Mouse (Mus musculus): ENCODE data around the gene Entpd2. TPM values are rescaled to one million over a fixed set of nuclear protein-coding genes. Genes with fewer than 3 reads are reported as not detected.
"Not testable (repeated sequence)": the region's sequence is repeated elsewhere in the genome, so short reads cannot be mapped to it uniquely, and the experiment has no call there.

Gene Entpd2
- polyA plus RNA-seq, 1 experiment from 2014 or later = 0.55 TPM

DNA sequence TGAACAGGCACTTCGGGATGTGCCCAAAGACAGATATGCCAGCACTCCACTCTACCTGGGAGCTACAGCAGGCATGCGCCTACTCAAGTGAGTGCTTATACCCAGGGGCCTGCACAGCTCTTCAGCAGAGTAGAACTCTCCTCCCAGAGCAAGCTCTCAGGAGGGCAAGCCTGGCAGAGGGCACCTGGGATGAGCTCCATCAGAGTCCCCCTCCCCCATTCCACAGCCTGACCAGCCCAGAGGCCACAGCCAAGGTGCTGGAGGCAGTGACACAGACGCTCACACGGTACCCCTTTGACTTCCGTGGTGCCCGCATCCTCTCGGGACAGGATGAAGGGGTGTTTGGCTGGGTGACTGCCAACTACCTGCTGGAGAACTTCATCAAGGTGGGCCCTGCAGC is 2.4 kb downstream of the Entpd2 start:
- 90% methylated on average over 7 of the region's 7 CpGs for WGBS
- H3K9me3 ChIP-seq = no peaks in the 10 kb centered on the region
- H3K9ac ChIP-seq = no peak overlapping the region
- H3K27ac ChIP-seq = no peak overlapping the region
- ATAC-seq (ENCODE audit: low FRiP score, low read depth) = no peak
- no peak overlapping the region for H3K4me2 ChIP-seq (replicated peaks)
- no peak overlapping the region for H3K4me3 ChIP-seq
- H3K36me3 ChIP-seq = no peaks in the 10 kb centered on the region
- H3K27me3 ChIP-seq = peaks cover 100% of the 10 kb centered on the region
- H3K4me1 ChIP-seq = peaks cover 16% of the 10 kb centered on the region

DNA sequence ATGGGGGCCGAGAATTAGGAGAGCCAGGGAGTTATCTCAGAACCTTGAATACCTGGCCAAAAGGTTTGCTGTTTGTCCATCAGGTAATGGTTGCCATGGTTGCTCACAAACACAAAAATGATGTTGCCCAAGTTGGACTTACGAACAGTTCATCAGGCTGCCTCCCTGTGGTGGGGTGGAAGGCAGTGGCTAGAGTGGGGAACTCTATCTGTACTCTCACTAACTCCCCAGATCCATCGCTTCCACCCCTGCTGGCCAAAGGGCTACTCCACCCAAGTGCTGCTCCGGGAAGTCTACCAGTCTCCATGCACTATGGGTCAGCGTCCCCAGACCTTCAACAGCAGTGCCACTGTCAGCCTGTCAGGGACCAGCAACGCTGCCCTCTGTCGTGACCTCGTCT is 3.4 kb downstream of the Entpd2 start, which contains the start of gene Npdc1:
TSS of gene Npdc1 (plus strand) at position 301 of the 400 bp plus-strand sequence.
- Histone ChIP-seq H3K4me1 (peaks cover 19% of the 10 kb centered on the region), H3K4me2 (replicated peaks) (no peak within 1 kb of the TSS), H3K36me3 (no peaks in the 10 kb centered on the region), H3K4me3 (no peak within 1 kb of the TSS), H3K27ac (no peak within 1 kb of the TSS), H3K27me3 (peaks cover 100% of the 10 kb centered on the region), H3K9ac (no peak within 1 kb of the TSS), H3K9me3 (no peaks in the 10 kb centered on the region)
- ATAC-seq (ENCODE audit: low FRiP score, low read depth) = no peak
- whole genome bisulfite sequencing = 69% methylated on average over 8 of the region's 8 CpGs

DNA sequence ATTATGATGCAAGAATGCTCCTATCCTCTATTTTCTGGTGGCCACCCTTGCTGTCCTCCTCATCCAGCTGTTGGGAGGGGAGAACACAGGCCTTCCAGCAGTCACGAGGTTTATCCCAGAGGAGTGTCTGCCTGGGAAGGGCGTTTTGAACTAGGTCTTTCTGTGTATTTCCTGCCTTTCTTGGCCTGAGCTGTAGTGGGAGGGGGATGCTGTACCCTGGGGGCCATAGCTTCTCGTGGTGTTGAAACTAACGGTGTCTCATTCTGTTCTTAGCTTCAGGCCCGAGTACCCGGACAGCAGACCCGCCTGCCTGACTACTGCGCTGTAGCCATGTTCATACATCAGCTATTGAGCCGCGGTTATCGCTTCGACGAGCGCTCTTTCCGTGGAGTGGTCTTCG is 4.6 kb downstream of the Entpd2 start:
- ATAC-seq (ENCODE audit: low FRiP score, low read depth) = no peak
- no peak overlapping the region; the same call in 1 of the 2 replicates for H3K4me3 ChIP-seq
- no peak overlapping the region for H3K9ac ChIP-seq
- WGBS = 27% methylated on average over 16 of the region's 16 CpGs
- no peak overlapping the region for H3K27ac ChIP-seq
- H3K4me1 ChIP-seq = peaks cover 15% of the 10 kb centered on the region
- H3K9me3 ChIP-seq = no peaks in the 10 kb centered on the region
- peaks cover 100% of the 10 kb centered on the region for H3K27me3 ChIP-seq
- H3K36me3 ChIP-seq = no peaks in the 10 kb centered on the region
- H3K4me2 ChIP-seq (replicated peaks) = peak overlapping the region; percentile 23; the same call in 1 of the 2 replicates

DNA sequence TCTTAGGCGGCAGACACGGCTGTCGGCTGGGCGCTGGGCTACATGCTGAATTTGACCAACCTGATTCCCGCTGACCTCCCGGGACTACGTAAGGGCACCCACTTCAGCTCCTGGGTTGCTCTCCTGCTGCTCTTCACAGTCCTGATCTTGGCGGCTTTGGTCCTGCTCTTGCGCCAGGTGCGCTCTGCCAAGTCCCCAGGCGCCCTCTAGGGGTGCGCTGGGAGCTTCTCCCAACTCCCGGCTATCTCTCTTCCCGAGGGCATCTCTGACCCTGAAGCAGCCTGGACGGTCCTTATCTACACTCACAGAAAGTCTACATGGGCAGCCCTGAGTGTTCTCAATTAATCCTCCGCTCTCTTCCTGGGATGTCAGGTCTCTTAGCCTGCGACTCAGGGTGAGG is 5.1 kb downstream of the Entpd2 start:
- peak overlapping the region; percentile 23; the same call in 1 of the 2 replicates for H3K4me2 ChIP-seq (replicated peaks)
- WGBS = 4% methylated on average over 17 of the region's 17 CpGs

DNA sequence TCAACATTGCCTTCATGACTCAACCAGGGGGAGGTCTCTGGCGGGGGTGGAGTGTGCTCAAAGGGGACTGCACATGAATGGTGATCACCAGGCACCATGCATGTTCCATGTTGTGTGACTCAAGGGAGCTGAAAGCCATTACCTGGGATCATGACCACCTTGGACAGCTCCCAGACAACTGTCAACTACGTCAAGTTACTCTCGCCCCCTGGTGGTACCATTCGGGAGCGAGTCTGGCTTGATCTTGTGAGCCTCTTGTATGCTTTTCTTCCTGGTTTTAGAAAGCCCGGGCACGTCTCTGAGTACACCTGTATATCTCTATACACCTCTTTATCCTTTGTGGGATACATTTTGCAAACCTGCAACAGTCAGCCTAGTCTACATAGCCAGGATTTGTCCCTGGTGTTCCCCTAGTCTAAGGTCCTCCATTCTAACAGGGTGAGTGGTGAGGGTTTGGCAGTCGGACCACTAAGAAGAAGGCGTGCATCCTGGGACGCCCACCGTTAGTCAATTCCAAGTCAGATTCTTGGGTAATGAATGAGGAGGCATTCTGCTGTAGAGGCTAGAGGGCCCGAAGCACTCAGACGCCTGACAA is 6.8 kb downstream of the Entpd2 start:
- H3K4me1 ChIP-seq = peaks cover 7% of the 10 kb centered on the region; the same call in 1 of the 2 replicates
- no peaks in the 10 kb centered on the region for H3K36me3 ChIP-seq
- 2% methylated on average over 13 of the region's 13 CpGs for WGBS
- H3K27me3 ChIP-seq = peaks cover 100% of the 10 kb centered on the region
- no peaks in the 10 kb centered on the region for H3K9me3 ChIP-seq
- peak overlapping the region; percentile 73 for H3K4me2 ChIP-seq (replicated peaks)
- no peak overlapping the region for H3K27ac ChIP-seq
- peak overlapping the region; percentile 68; the same call in 1 of the 2 replicates for H3K9ac ChIP-seq
- ATAC-seq (ENCODE audit: low FRiP score, low read depth) = no peak
- H3K4me3 ChIP-seq = peak overlapping the region; percentile 58

More for the DNA sequence above, 5.1 kb downstream of the Entpd2 start:
- Histone ChIP-seq H3K27me3 (peaks cover 100% of the 10 kb centered on the region), H3K4me3 (no peak overlapping the region; the same call in 1 of the 2 replicates), H3K4me1 (peaks cover 12% of the 10 kb centered on the region), H3K9me3 (no peaks in the 10 kb centered on the region), H3K36me3 (no peaks in the 10 kb centered on the region), H3K9ac (no peak overlapping the region), H3K27ac (no peak overlapping the region)
- no peak for ATAC-seq (ENCODE audit: low FRiP score, low read depth)

DNA sequence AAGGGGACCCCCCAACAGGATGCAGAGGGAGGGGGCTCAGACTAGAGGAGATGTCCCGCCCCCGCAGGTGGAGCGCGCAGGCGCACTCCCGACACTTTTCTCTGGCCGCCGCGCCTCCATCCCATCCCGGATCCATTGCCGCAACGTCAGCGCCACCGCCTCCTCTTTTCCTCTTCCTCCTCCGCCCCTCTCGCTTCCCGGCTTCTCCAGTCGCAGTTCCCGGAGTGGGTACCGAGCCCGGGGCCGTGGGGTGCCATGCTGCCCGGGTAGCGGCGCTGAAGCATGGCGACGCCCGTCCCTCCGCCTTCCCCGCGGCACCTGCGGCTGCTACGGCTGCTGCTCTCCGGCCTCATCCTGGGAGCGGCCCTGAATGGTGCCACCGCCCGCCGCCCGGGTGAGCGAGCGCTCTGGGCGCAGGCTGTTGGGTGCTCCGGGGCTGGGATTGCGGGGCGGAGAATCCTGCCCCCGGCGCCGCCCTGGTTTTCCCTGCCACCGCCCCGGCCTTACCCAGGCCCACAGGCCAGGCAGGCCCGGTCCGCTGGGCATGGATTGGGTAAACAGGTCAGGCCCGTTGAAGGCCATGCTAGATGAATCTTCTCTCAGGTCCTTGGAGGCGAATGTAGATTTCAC is 7.4 kb downstream of the Entpd2 start:
- peak overlapping the region; percentile 68 for H3K9ac ChIP-seq
- peaks cover 7% of the 10 kb centered on the region; the same call in 1 of the 2 replicates for H3K4me1 ChIP-seq
- no peak overlapping the region for H3K27ac ChIP-seq
- H3K4me2 ChIP-seq (replicated peaks) = peak overlapping the region; percentile 73
- H3K27me3 ChIP-seq = peaks cover 100% of the 10 kb centered on the region
- peak overlapping the region; percentile 58 for H3K4me3 ChIP-seq
- H3K36me3 ChIP-seq = no peaks in the 10 kb centered on the region
- H3K9me3 ChIP-seq = no peaks in the 10 kb centered on the region
- ATAC-seq (ENCODE audit: low FRiP score, low read depth) = peak; percentile 33; the same call in 1 of the 2 replicates
- WGBS = 1% methylated on average over 54 of the region's 54 CpGs

DNA sequence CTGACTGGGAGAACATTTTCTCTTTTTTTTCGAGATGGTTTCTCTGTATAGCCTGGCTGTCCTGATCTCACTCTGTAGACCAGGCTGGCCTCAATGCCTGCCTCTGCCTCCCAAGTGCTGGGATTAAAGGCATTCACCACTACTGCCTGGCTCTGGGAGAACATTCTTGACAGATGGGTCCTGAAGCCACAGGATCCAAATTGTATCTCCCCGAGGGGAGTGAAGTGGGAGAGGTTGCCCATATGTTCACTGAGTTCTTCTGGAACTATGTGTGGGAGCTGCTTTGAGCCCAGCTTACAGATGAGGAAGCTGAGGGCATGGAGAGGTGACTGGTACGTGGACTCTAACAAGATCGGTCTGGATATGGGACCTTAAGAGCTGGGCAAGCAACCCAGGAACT is 8.3 kb downstream of the Entpd2 start:
- Histone ChIP-seq H3K4me2 (replicated peaks) (peak overlapping the region; percentile 73), H3K9me3 (no peaks in the 10 kb centered on the region), H3K36me3 (no peaks in the 10 kb centered on the region), H3K27me3 (peaks cover 97% of the 10 kb centered on the region), H3K27ac (no peak overlapping the region), H3K4me3 (peak overlapping the region; percentile 58), H3K9ac (no peak overlapping the region), H3K4me1 (peaks cover 7% of the 10 kb centered on the region; the same call in 1 of the 2 replicates)
- ATAC-seq (ENCODE audit: low FRiP score, low read depth) = no peak
- WGBS = 76% methylated on average over 4 of the region's 4 CpGs

DNA sequence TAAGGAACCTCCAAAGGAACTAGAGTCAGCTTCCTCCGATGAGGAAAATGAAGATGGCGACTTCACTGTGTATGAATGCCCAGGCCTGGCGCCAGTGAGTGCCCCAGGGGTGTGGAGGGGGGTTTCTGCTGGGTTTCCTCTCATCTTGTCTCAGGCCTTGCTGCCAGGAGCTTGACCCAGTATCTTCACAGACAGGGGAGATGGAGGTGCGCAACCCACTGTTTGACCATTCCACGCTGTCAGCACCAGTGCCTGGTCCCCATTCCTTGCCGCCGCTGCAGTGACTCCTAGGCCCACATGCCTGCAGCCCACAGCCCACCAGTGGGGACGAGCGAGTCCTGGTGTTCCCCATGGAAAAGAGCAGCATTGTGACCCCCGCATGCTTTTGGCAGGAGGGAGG is 13.2 kb downstream of the Entpd2 start:
- H3K4me3 ChIP-seq = no peak overlapping the region
- H3K27ac ChIP-seq = no peak overlapping the region
- no peaks in the 10 kb centered on the region for H3K4me1 ChIP-seq
- peaks cover 53% of the 10 kb centered on the region for H3K27me3 ChIP-seq
- 81% methylated on average over 10 of the region's 10 CpGs for WGBS
- no peak overlapping the region for H3K4me2 ChIP-seq (replicated peaks)
- no peaks in the 10 kb centered on the region for H3K9me3 ChIP-seq
- no peak overlapping the region for H3K9ac ChIP-seq
- no peak for ATAC-seq (ENCODE audit: low FRiP score, low read depth)
- H3K36me3 ChIP-seq = no peaks in the 10 kb centered on the region

DNA sequence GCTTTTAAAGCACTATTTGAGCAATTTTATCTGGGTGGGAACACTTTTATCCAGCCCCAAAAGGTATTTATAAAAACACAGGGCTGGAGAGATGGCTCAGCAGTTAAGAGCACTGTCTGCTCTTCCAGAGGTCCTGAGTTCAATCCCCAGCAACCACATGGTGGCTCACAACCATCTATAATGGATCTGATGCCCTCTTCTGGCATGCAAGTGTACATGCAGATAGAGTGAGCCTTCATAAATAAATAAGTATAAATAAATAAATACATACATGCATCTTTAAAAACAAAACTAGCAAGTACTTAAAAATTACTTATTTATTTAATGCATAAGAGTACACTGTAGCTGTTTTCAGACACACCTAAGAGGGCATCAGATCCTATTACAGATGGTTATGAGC is 17.8 kb downstream of the Entpd2 start:
- H3K36me3 ChIP-seq; H3K27ac ChIP-seq; H3K4me3 ChIP-seq; ATAC-seq (ENCODE audit: low FRiP score, low read depth); H3K9ac ChIP-seq; H3K9me3 ChIP-seq; H3K4me2 ChIP-seq (replicated peaks); H3K4me1 ChIP-seq: not testable (repeated sequence)
- peaks cover 13% of the 10 kb centered on the region for H3K27me3 ChIP-seq

DNA sequence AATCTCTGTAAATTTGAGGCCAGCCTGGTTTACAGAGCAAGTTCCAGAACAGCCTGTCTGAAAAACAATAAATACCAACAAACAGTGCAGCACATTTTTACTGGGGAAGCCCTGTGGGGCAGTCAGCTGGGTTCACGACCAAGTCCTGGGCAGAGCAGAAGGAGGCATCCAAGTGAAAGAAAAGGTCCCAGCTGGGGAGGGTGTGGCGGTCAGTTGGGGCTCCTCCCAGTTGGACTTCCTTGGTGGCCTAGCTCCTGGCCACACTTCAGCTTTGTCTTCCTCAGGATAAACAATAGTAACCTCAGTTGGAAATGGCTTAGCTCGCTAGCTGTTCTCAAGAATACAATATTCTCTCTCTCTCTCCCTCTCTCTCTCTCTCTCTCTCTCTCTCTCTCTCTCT is 21.8 kb downstream of the Entpd2 start:
- peaks cover 8% of the 10 kb centered on the region; the same call in 1 of the 2 replicates for H3K27me3 ChIP-seq
- H3K4me3 ChIP-seq = no peak overlapping the region
- H3K9me3 ChIP-seq = no peaks in the 10 kb centered on the region
- no peak overlapping the region for H3K27ac ChIP-seq
- WGBS = 31% methylated on average over 3 of the region's 3 CpGs
- H3K4me2 ChIP-seq (replicated peaks) = no peak overlapping the region
- no peaks in the 10 kb centered on the region for H3K36me3 ChIP-seq
- no peaks in the 10 kb centered on the region for H3K4me1 ChIP-seq
- no peak overlapping the region for H3K9ac ChIP-seq
- no peak for ATAC-seq (ENCODE audit: low FRiP score, low read depth)

DNA sequence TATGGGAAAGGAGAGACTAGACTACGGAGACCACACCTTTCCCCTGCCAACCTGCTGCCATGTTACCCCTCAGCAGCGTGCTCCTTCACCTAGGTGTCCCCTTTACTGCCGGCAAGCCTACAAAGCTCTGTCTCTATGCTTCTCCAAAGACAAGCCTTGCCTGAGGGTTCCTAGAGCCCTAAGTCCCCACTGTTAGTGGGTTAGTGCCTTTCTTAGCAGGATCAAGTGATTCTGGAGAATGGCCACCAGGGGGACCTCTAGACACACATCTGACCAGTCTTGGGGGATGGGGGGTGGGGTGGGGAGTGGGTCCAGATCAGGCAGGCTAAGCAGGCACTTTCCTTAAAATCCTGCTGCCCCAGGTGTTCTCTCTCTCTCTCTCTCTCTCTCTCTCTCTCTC is 26.2 kb downstream of the Entpd2 start:
- Histone ChIP-seq H3K9ac (no peak overlapping the region), H3K4me2 (replicated peaks) (no peak overlapping the region), H3K4me3 (no peak overlapping the region), H3K27me3 (peaks cover 51% of the 10 kb centered on the region), H3K9me3 (no peaks in the 10 kb centered on the region), H3K27ac (no peak overlapping the region), H3K36me3 (no peaks in the 10 kb centered on the region), H3K4me1 (no peaks in the 10 kb centered on the region)
- no peak for ATAC-seq (ENCODE audit: low FRiP score, low read depth)
- WGBS = 14% methylated on average over 3 of the region's 3 CpGs

DNA sequence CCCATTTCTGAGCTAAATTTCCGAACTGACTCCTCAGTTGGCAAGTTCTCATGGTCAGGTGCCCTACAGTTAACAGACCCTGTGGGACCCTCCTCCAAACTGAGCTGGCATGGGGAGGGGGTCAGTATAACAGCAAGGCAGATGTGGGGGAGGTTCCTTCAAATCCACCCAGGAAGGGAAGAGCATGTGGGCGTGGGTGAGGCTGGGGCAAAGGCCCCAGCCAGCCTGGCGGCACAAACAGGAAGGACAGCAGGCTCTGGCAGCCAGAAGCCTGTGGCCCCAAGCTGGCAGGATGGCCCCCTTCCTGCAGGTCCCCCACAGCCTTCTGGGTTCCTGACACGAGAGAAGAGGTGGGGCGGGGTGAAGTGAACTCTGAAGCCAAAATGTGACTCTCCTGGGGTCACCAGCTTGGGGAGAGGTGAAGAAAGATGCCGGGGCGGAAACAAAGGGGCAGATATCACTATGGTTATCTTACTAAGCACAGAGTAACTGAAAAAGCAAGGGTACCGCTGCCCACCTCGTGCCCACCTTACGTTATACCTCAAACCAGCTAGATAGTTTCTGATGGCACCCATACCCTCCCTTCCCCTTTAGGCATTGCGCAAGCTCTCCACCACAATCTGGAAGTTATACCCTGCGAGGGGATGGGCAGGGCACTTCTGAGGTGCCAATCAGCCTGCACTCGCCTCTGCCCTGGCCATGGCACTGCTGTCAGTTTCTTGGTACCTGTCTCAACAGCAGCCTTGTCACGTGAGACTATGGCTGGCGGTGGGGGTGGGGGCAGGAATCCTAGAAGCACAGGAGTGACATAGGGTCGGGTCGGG is 27.1 kb downstream of the Entpd2 start, which contains the start of gene Fut7:
TSS of gene Fut7 (plus strand) at position 681 of the 824 bp plus-strand sequence.
- no peak for ATAC-seq (ENCODE audit: low FRiP score, low read depth)
- no peaks in the 10 kb centered on the region for H3K4me1 ChIP-seq
- 61% methylated on average over 17 of the region's 17 CpGs for WGBS
- H3K27ac ChIP-seq = no peak within 1 kb of the TSS
- no peaks in the 10 kb centered on the region for H3K36me3 ChIP-seq
- H3K4me2 ChIP-seq (replicated peaks) = no peak within 1 kb of the TSS
- H3K27me3 ChIP-seq = peaks cover 51% of the 10 kb centered on the region
- H3K4me3 ChIP-seq = no peak within 1 kb of the TSS
- H3K9me3 ChIP-seq = no peaks in the 10 kb centered on the region
- H3K9ac ChIP-seq = no peak within 1 kb of the TSS
